Mouse (Mus musculus): ENCODE data around the gene Bdh1. TPM values are rescaled to one million over a fixed set of nuclear protein-coding genes. Genes with fewer than 3 reads are reported as not detected.

Bdh1 gene
- polyA plus RNA-seq, 3 experiments from 2014 or later = 19.1 to 22.4 (median 20.8) TPM

- ATAC-seq = peak; percentile 58
Observed at GRCm38 (mm10) chr16:31428675-31429470, 6.8 kb downstream of the Bdh1 start.

- ATAC-seq = peak; percentile 87
Observed at GRCm38 (mm10) chr16:31429471-31430155, 7.5 kb downstream of the Bdh1 start.

- ATAC-seq = no peak
Observed at GRCm38 (mm10) chr16:31433466-31434110, 11.5 kb downstream of the Bdh1 start.

GRCm38 (mm10) chr16:31435146-31435545, 13.1 kb downstream of the Bdh1 start:
- ATAC-seq = no peak

GRCm38 (mm10) chr16:31436085-31436484, 14.0 kb downstream of the Bdh1 start:
- ATAC-seq = no peak

- ATAC-seq = no peak
Observed at GRCm38 (mm10) chr16:31437358-31437757, 15.3 kb downstream of the Bdh1 start.

GRCm38 (mm10) chr16:31439529-31439928, 17.4 kb downstream of the Bdh1 start:
- no peak for ATAC-seq

- ATAC-seq = no peak
Observed at GRCm38 (mm10) chr16:31440046-31440445, 18.0 kb downstream of the Bdh1 start.

- no peak for ATAC-seq
Observed at GRCm38 (mm10) chr16:31444521-31444920, 22.4 kb downstream of the Bdh1 start.

GRCm38 (mm10) chr16:31446067-31446853, 24.2 kb downstream of the Bdh1 start:
- ATAC-seq = no peak

GRCm38 (mm10) chr16:31449973-31450372, 27.9 kb downstream of the Bdh1 start:
- ATAC-seq = no peak

- no peak for ATAC-seq
Observed at GRCm38 (mm10) chr16:31451235-31451634, 29.2 kb downstream of the Bdh1 start.

- ATAC-seq = no peak
Observed at GRCm38 (mm10) chr16:31452467-31452866, 30.4 kb downstream of the Bdh1 start.

GRCm38 (mm10) chr16:31454013-31454412, 31.9 kb downstream of the Bdh1 start:
- no peak for ATAC-seq

- ATAC-seq = no peak
Observed at GRCm38 (mm10) chr16:31455276-31456045, 33.4 kb downstream of the Bdh1 start.

- ATAC-seq = no peak
Observed at GRCm38 (mm10) chr16:31458229-31458918, 36.3 kb downstream of the Bdh1 start.

GRCm38 (mm10) chr16:31459968-31460461, 37.9 kb downstream of the Bdh1 start:
- no peak for ATAC-seq

GRCm38 (mm10) chr16:31460506-31460905, 38.4 kb downstream of the Bdh1 start:
- ATAC-seq = no peak

- no peak for ATAC-seq
Observed at GRCm38 (mm10) chr16:31461046-31461445, 39.0 kb downstream of the Bdh1 start.

GRCm38 (mm10) chr16:31462113-31462687, 40.1 kb downstream of the Bdh1 start:
- no peak for ATAC-seq

- ATAC-seq = no peak
Observed at GRCm38 (mm10) chr16:31464953-31465352, 42.9 kb downstream of the Bdh1 start.
